Mouse (Mus musculus) intestine, postnatal 0 days (tissue): ENCODE measurements around the gene Bfsp1. TPM values are rescaled to one million over a fixed set of nuclear protein-coding genes. Genes with fewer than 3 reads are reported as not detected.

ENCODE experiments used
- ATAC-seq: fragments of 200-750 bp; cut with Nextera tagmentation; 2 replicates; pipeline ENCODE4 v1.8.0; 2017; ENCODE audit warnings: mild to moderate bottlenecking, moderate TSS enrichment, moderate library complexity
- H3K27ac ChIP-seq: fragments of 300-500 bp; sonication (generic); 2 replicates; pipeline ENCODE4 v1.5.1; 2014; ENCODE audit warnings: mild to moderate bottlenecking, low read depth, low read length, moderate library complexity
- H3K27me3 ChIP-seq: fragments of 300-500 bp; sonication (generic); replicated peaks from 2 replicates; pipeline ENCODE4 v1.6.1; 2014; ENCODE audit warnings: low read length, mixed read lengths; ENCODE audit not compliant: control insufficient read depth, insufficient read depth
- H3K36me3 ChIP-seq: fragments of 300-500 bp; sonication (generic); 2 replicates; pipeline ENCODE4 v1.6.1; 2014; ENCODE audit warnings: mild to moderate bottlenecking, moderate library complexity; ENCODE audit not compliant: control insufficient read depth, insufficient read depth
- H3K4me1 ChIP-seq: fragments of 300-500 bp; sonication (generic); replicated peaks from 2 replicates; pipeline ENCODE4 v1.6.1; 2014; ENCODE audit warnings: antibody characterized with exemption, low read length, mixed read lengths; ENCODE audit not compliant: control insufficient read depth, insufficient read depth
- H3K4me2 ChIP-seq: fragments of 300-500 bp; sonication (generic); replicated peaks from 2 replicates; pipeline ENCODE4 v1.6.1; 2014; ENCODE audit warnings: low read depth, mild to moderate bottlenecking, moderate library complexity
- H3K4me3 ChIP-seq: fragments of 300-500 bp; sonication (generic); 2 replicates; pipeline ENCODE4 v1.5.1; 2014; ENCODE audit warnings: low read depth, low read length
- H3K9ac ChIP-seq: fragments of 300-500 bp; sonication (generic); 2 replicates; pipeline ENCODE4 v1.6.1; 2014; ENCODE audit warnings: mild to moderate bottlenecking, low read depth, low read length
- H3K9me3 ChIP-seq: fragments of 300-500 bp; sonication (generic); 2 replicates; pipeline ENCODE4 v1.6.1; 2016; ENCODE audit warnings: mixed run types; ENCODE audit not compliant: control insufficient read depth
- CTCF ChIP-seq: sonication (generic); IDR thresholded peaks from 2 replicates; pipeline ENCODE4 v1.5.1; 2016; ENCODE audit warnings: low read depth, mild to moderate bottlenecking, control low read depth, antibody characterized with exemption, moderate library complexity
- WGBS: fragments of 180-500 bp; shearing (Covaris S2); extraction: QIAGEN DNeasy Blood & Tissue Kit; methylation state at CpG from one replicate; pipeline ENCODE4 v1.1.7; 2014; 5-methylcytosine and 5-hydroxymethylcytosine counted together
- polyA plus RNA-seq: library from polyadenylated mRNA; unstranded; fragments of >200 nt; fragmentation: Nextera tagmentation; extraction: Ambion mirVana; gene quantifications from 2 replicates; pipeline ENCODE4 v1.2.1, GENCODE M21; 2015

Bfsp1 gene
- polyA plus RNA-seq = 4.5 and 5.3 TPM in 2 replicates

GRCm38 (mm10) chr2:143862484-143863231, at the start of gene Bfsp1:
Gene Bfsp1 (minus strand): TSS chr2:143863173.
- H3K36me3 ChIP-seq = no peaks in the 10 kb centered on the region; the same call in 1 of the 2 replicates
- H3K4me3 ChIP-seq = peak within 1 kb of the TSS; percentile 38
- ATAC-seq = peak; percentile 84
- no peaks in the 10 kb centered on the region for H3K27me3 ChIP-seq
- 0 out of 2 replicates have a peak, but pooled peaks cover 2% of the 10 kb centered on the region for H3K4me1 ChIP-seq
- WGBS = 5% methylated on average over 86 of the region's 86 CpGs
- peak within 1 kb of the TSS; percentile 68 for H3K27ac ChIP-seq
- no peaks in the 10 kb centered on the region for H3K9me3 ChIP-seq
- H3K4me2 ChIP-seq = peak within 1 kb of the TSS; percentile 73
- TF ChIP-seq CTCF = peak; percentile 29; the same call in 1 of the 2 replicates
- peak within 1 kb of the TSS; percentile 74 for H3K9ac ChIP-seq

- Histone ChIP-seq H3K4me3 (no peak overlapping the region), H3K9ac (no peak overlapping the region), H3K27ac (no peak overlapping the region), H3K36me3 (no peaks in the 10 kb centered on the region), H3K4me1 (no peaks in the 10 kb centered on the region), H3K9me3 (no peaks in the 10 kb centered on the region), H3K4me2 (no peak overlapping the region), H3K27me3 (no peaks in the 10 kb centered on the region)
- 0 out of 2 replicates have a peak, but pooled peaks have one; percentile 6 for ATAC-seq
- TF ChIP-seq CTCF = no peak
- WGBS = 54% methylated on average over 2 of the region's 2 CpGs
These were observed 49.2 kb upstream of the Bfsp1 start for GRCm38 (mm10) chr2:143912199-143912598.

- no peak overlapping the region for H3K27ac ChIP-seq
- no peak for ATAC-seq
- H3K27me3 ChIP-seq = no peaks in the 10 kb centered on the region
- no peak overlapping the region for H3K4me2 ChIP-seq
- no peak overlapping the region for H3K4me3 ChIP-seq
- no peak overlapping the region for H3K9ac ChIP-seq
- no peaks in the 10 kb centered on the region for H3K9me3 ChIP-seq
- H3K36me3 ChIP-seq = no peaks in the 10 kb centered on the region
- TF ChIP-seq CTCF = no peak
- H3K4me1 ChIP-seq = peaks cover 9% of the 10 kb centered on the region; the same call in 1 of the 2 replicates
- 83% methylated on average over 2 of the region's 2 CpGs for WGBS
These were observed 46.3 kb upstream of the Bfsp1 start for GRCm38 (mm10) chr2:143909230-143909629.

- no peak overlapping the region for H3K4me3 ChIP-seq
- H3K4me1 ChIP-seq = peaks cover 20% of the 10 kb centered on the region
- H3K9me3 ChIP-seq = no peaks in the 10 kb centered on the region
- H3K27me3 ChIP-seq = no peaks in the 10 kb centered on the region
- no peak for TF ChIP-seq CTCF
- no peak overlapping the region for H3K9ac ChIP-seq
- WGBS = 52% methylated on average over 5 of the region's 5 CpGs
- ATAC-seq = no peak
- no peak overlapping the region for H3K4me2 ChIP-seq
- H3K36me3 ChIP-seq = no peaks in the 10 kb centered on the region
- H3K27ac ChIP-seq = peak overlapping the region; percentile 47
These were observed 41.9 kb upstream of the Bfsp1 start for GRCm38 (mm10) chr2:143904896-143905295.

- Histone ChIP-seq H3K27ac (peak overlapping the region; percentile 86), H3K4me3 (no peak overlapping the region), H3K27me3 (no peaks in the 10 kb centered on the region), H3K9ac (0 out of 2 replicates have a peak overlapping the region, but pooled peaks have one; percentile 2), H3K4me2 (peak overlapping the region; percentile 24; the same call in 1 of the 2 replicates), H3K4me1 (peaks cover 23% of the 10 kb centered on the region), H3K36me3 (no peaks in the 10 kb centered on the region), H3K9me3 (no peaks in the 10 kb centered on the region)
- TF ChIP-seq CTCF = no peak
- WGBS = 19% methylated on average over 9 of the region's 9 CpGs
- ATAC-seq = peak; percentile 91
These were observed 40.5 kb upstream of the Bfsp1 start for GRCm38 (mm10) chr2:143903376-143904045.

GRCm38 (mm10) chr2:143900821-143901351, 37.9 kb upstream of the Bfsp1 start:
- WGBS = 56% methylated on average over 5 of the region's 5 CpGs
- Histone ChIP-seq H3K27ac (0 out of 2 replicates have a peak overlapping the region, but pooled peaks have one; percentile 22), H3K36me3 (no peaks in the 10 kb centered on the region), H3K9ac (no peak overlapping the region), H3K4me1 (peaks cover 27% of the 10 kb centered on the region), H3K27me3 (no peaks in the 10 kb centered on the region), H3K4me2 (no peak overlapping the region), H3K9me3 (no peaks in the 10 kb centered on the region), H3K4me3 (no peak overlapping the region)
- ATAC-seq = peak; percentile 55
- TF ChIP-seq CTCF = no peak
